Mouse (Mus musculus) G1E (cell line): Measurements from ENCODE around the gene Ccl11.

ENCODE experiments used
- CTCF ChIP-seq: IDR thresholded peaks from 2 replicates; pipeline ENCODE4 v1.5.1; 2012; ENCODE audit warnings: low read depth, low read length, inconsistent platforms, mixed read lengths
- GATA1 ChIP-seq: IDR thresholded peaks from 2 replicates; pipeline ENCODE4 v1.6.1; 2012; ENCODE audit warnings: borderline replicate concordance, low read length, inconsistent platforms, mixed read lengths
- GATA2 ChIP-seq: IDR thresholded peaks from 2 replicates; pipeline ENCODE4 v1.6.1; 2012; ENCODE audit warnings: low read depth, low read length, inconsistent platforms, borderline replicate concordance
- TAL1 ChIP-seq: conservative IDR thresholded peaks from 2 replicates; pipeline ENCODE4 v1.6.1; 2012; ENCODE audit warnings: low read depth, low read length, inconsistent platforms, mixed read lengths

- TF ChIP-seq CTCF (no peak), GATA1 (no peak), TAL1 (no peak), GATA2 (no peak)
Measured at GRCm38 (mm10) chr11:82078136-82078730, 20.6 kb downstream of the Ccl11 start.
